Mouse (Mus musculus) stomach, postnatal 0 days (tissue): ENCODE measurements around the gene Arrb1. TPM values are rescaled to one million over a fixed set of nuclear protein-coding genes. Genes with fewer than 3 reads are reported as not detected.

Source experiments
- ATAC-seq: fragments of 200-750 bp; cut with Nextera tagmentation; 2 replicates; pipeline ENCODE4 v1.8.0; 2017; ENCODE audit not compliant: low FRiP score, low TSS enrichment
- DNase-seq: peaks from one replicate; pipeline ENCODE4 v3.0.0-alpha.2; 2016; ENCODE audit warnings: low spot score
- H3K27ac ChIP-seq: fragments of 300-500 bp; sonication (generic); replicated peaks from 2 replicates; pipeline ENCODE4 v1.5.1; 2014; ENCODE audit warnings: mild to moderate bottlenecking, control low read depth
- H3K27me3 ChIP-seq: fragments of 300-500 bp; sonication (generic); 2 replicates; pipeline ENCODE4 v1.6.1; 2014; ENCODE audit warnings: low read length; ENCODE audit not compliant: control insufficient read depth, insufficient read depth
- H3K36me3 ChIP-seq: fragments of 300-500 bp; sonication (generic); 2 replicates; pipeline ENCODE4 v1.6.1; 2014; ENCODE audit warnings: low read length, mixed read lengths; ENCODE audit not compliant: control insufficient read depth, insufficient read depth
- H3K4me1 ChIP-seq: fragments of 300-500 bp; sonication (generic); replicated peaks from 2 replicates; pipeline ENCODE4 v1.6.1; 2014; ENCODE audit warnings: antibody characterized with exemption; ENCODE audit not compliant: control insufficient read depth, insufficient read depth
- H3K4me2 ChIP-seq: fragments of 300-500 bp; sonication (generic); replicated peaks from 2 replicates; pipeline ENCODE4 v1.6.1; 2014; ENCODE audit warnings: low read depth, mild to moderate bottlenecking, control low read depth, moderate library complexity
- H3K4me3 ChIP-seq: fragments of 300-500 bp; sonication (generic); 2 replicates; pipeline ENCODE4 v1.5.1; 2014; ENCODE audit warnings: low read depth, low read length, control low read depth
- H3K9ac ChIP-seq: fragments of 300-500 bp; sonication (generic); 2 replicates; pipeline ENCODE4 v1.6.1; 2014; ENCODE audit warnings: mild to moderate bottlenecking, low read length, control low read depth, mixed read lengths
- H3K9me3 ChIP-seq: fragments of 300-500 bp; sonication (generic); 2 replicates; pipeline ENCODE4 v1.6.1; 2016; ENCODE audit warnings: low read length; ENCODE audit not compliant: control insufficient read depth
- CTCF ChIP-seq: IDR thresholded peaks from 2 replicates; pipeline ENCODE4 v1.5.1; 2016; ENCODE audit warnings: antibody characterized with exemption, low read depth, mild to moderate bottlenecking, moderate library complexity
- EP300 ChIP-seq: optimal IDR thresholded peaks from 2 replicates; pipeline ENCODE3; 2016; ENCODE audit warnings: antibody characterized with exemption
- WGBS: fragments of 180-500 bp; shearing (Covaris S2); extraction: QIAGEN DNeasy Blood & Tissue Kit; methylation state at CpG from one replicate; pipeline ENCODE4 v1.1.7; 2014; 5-methylcytosine and 5-hydroxymethylcytosine counted together
- microRNA counts: library from miRNA; unstranded; fragments of <30 nt; microRNA quantifications from one replicate; lab custom pipeline; 2015
- microRNA-seq: library from miRNA; unstranded; fragments of <30 nt; microRNA quantifications from one replicate; pipeline ENCODE4, GENCODE M21; 2016
- polyA plus RNA-seq: library from polyadenylated mRNA; unstranded; fragments of >200 nt; fragmentation: Nextera tagmentation; extraction: Ambion mirVana; gene quantifications from 2 replicates; pipeline ENCODE4 v1.2.1, GENCODE M21; 2015

Gene Arrb1
- polyA plus RNA-seq, 1 experiment from 2014 or later, result 3.6 TPM

GRCm38 (mm10) chr7:99649585-99649984 is 114.3 kb downstream of the Arrb1 start:
- H3K4me3 ChIP-seq, result no peak overlapping the region
- 69% methylated on average over 4 of the region's 4 CpGs for WGBS
- no peak overlapping the region for H3K4me2 ChIP-seq
- TF ChIP-seq EP300, result no peak
- TF ChIP-seq CTCF, result no peak
- H3K27me3 ChIP-seq, result no peaks in the 10 kb centered on the region
- no peaks in the 10 kb centered on the region for H3K36me3 ChIP-seq
- no peak overlapping the region for H3K27ac ChIP-seq
- no peak overlapping the region for H3K9ac ChIP-seq
- DNase-seq, result no peak
- H3K4me1 ChIP-seq, result no peaks in the 10 kb centered on the region
- no peak for ATAC-seq
- H3K9me3 ChIP-seq, result no peaks in the 10 kb centered on the region

GRCm38 (mm10) chr7:99654244-99654643 is 119.0 kb downstream of the Arrb1 start:
- no peak overlapping the region for H3K9ac ChIP-seq
- no peak for TF ChIP-seq EP300
- no peak for TF ChIP-seq CTCF
- no peaks in the 10 kb centered on the region for H3K27me3 ChIP-seq
- H3K27ac ChIP-seq, result no peak overlapping the region
- no peak for ATAC-seq
- no peaks in the 10 kb centered on the region for H3K4me1 ChIP-seq
- no peaks in the 10 kb centered on the region for H3K9me3 ChIP-seq
- no peak overlapping the region for H3K4me3 ChIP-seq
- H3K36me3 ChIP-seq, result no peaks in the 10 kb centered on the region
- DNase-seq, result no peak
- WGBS, result 69% methylated on average over 11 of the region's 11 CpGs
- no peak overlapping the region for H3K4me2 ChIP-seq

MicroRNAs encoded within 50 kb of the gene (microRNA counts, 519-probe panel; counts per million panel counts)
- microRNA mmu-miR-326 (lab: Ali Mortazavi, UCI), result 3,050 counts per million, percentile 11 among the panel's probes with 10 or more counts

Small RNA genes within 50 kb of the gene (microRNA-seq; reads per million reads assigned to microRNA genes)
- gene Mir326, result 42.4 reads per million, percentile 34 among the genes with 10 or more reads in this experiment

Other genes starting within 250 kb of the Arrb1 start
- 331 and 433 TPM in 2 replicates for gene Serpinh1, start 182.2 kb upstream of the Arrb1 start, polyA plus RNA-seq
- 8.1 and 9.1 TPM in 2 replicates for gene Gdpd5, start 154.1 kb upstream of the Arrb1 start, polyA plus RNA-seq
- 0.97 and 1.3 TPM in 2 replicates for gene Klhl35, start 69.5 kb upstream of the Arrb1 start, polyA plus RNA-seq
- gene Rps3, start 51.7 kb upstream of the Arrb1 start, polyA plus RNA-seq, result 688 and 733 TPM in 2 replicates
- 1.5 and 1.7 TPM in 2 replicates for gene Tpbgl, start 91.6 kb downstream of the Arrb1 start, polyA plus RNA-seq
- 2.1 and 2.2 TPM in 2 replicates for gene Slco2b1, start 175.9 kb downstream of the Arrb1 start, polyA plus RNA-seq
- 0.11 TPM in 1 of 2 replicates, not detected in the other for gene Olfr520, start 194.8 kb downstream of the Arrb1 start, polyA plus RNA-seq
- not detected in 2 replicates for gene Olfr521, start 228.0 kb downstream of the Arrb1 start, polyA plus RNA-seq